Mouse (Mus musculus) forebrain, embryonic 11.5 days (tissue): ENCODE data around the gene Racgap1. TPM values are rescaled to one million over a fixed set of nuclear protein-coding genes. Genes with fewer than 3 reads are reported as not detected.

ENCODE experiments used
- ATAC-seq: fragments of 200-750 bp; cut with Nextera tagmentation; replicated peaks from 2 replicates; pipeline ENCODE4 v1.8.0; 2017; ENCODE audit warnings: moderate TSS enrichment; ENCODE audit not compliant: low FRiP score
- DNase-seq: peaks from one replicate; pipeline ENCODE4 v3.0.0-alpha.2; 2017; ENCODE audit warnings: low spot score
- H3K27ac ChIP-seq: fragments of 300-500 bp; sonication (generic); 2 replicates; pipeline ENCODE4 v1.5.1; 2014; ENCODE audit warnings: low read depth, low read length
- H3K27me3 ChIP-seq: fragments of 300-500 bp; sonication (generic); 2 replicates; pipeline ENCODE4 v1.6.1; 2014; ENCODE audit warnings: mild to moderate bottlenecking, low read length, mixed read lengths; ENCODE audit not compliant: control insufficient read depth, insufficient read depth
- H3K36me3 ChIP-seq: fragments of 300-500 bp; sonication (generic); 2 replicates; pipeline ENCODE4 v1.6.1; 2014; ENCODE audit warnings: mild to moderate bottlenecking, low read length, moderate library complexity, mixed read lengths; ENCODE audit not compliant: control insufficient read depth, insufficient read depth
- H3K4me1 ChIP-seq: fragments of 300-500 bp; sonication (generic); replicated peaks from 2 replicates; pipeline ENCODE4 v1.6.1; 2014; ENCODE audit warnings: low read length, mixed read lengths; ENCODE audit not compliant: control insufficient read depth, insufficient read depth
- H3K4me2 ChIP-seq: fragments of 300-500 bp; sonication (generic); 2 replicates; pipeline ENCODE4 v1.6.1; 2014; ENCODE audit warnings: low read depth, mild to moderate bottlenecking, low read length, moderate library complexity, mixed read lengths; ENCODE audit not compliant: severe bottlenecking
- H3K4me3 ChIP-seq: fragments of 300-500 bp; sonication (generic); 2 replicates; pipeline ENCODE4 v1.5.1; 2014; ENCODE audit warnings: low read depth, low read length
- H3K9ac ChIP-seq: fragments of 300-500 bp; sonication (generic); 2 replicates; pipeline ENCODE4 v1.6.1; 2014; ENCODE audit warnings: low read length
- H3K9me3 ChIP-seq: fragments of 300-500 bp; sonication (generic); 2 replicates; pipeline ENCODE4 v1.6.1; 2016; ENCODE audit warnings: low read length, mixed read lengths; ENCODE audit not compliant: control insufficient read depth
- WGBS: fragments of 180-500 bp; shearing (Covaris S2); extraction: QIAGEN DNeasy Blood & Tissue Kit; methylation state at CpG from one replicate; pipeline ENCODE4 v1.1.7; 2014; 5-methylcytosine and 5-hydroxymethylcytosine counted together
- polyA plus RNA-seq: library from polyadenylated mRNA; unstranded; fragments of >200 nt; fragmentation: Nextera tagmentation; extraction: Ambion mirVana; gene quantifications from 2 replicates; pipeline ENCODE4 v1.2.1, GENCODE M21; 2014

Racgap1 gene
- polyA plus RNA-seq, 1 experiment from 2014 or later = 217 TPM

DNA sequence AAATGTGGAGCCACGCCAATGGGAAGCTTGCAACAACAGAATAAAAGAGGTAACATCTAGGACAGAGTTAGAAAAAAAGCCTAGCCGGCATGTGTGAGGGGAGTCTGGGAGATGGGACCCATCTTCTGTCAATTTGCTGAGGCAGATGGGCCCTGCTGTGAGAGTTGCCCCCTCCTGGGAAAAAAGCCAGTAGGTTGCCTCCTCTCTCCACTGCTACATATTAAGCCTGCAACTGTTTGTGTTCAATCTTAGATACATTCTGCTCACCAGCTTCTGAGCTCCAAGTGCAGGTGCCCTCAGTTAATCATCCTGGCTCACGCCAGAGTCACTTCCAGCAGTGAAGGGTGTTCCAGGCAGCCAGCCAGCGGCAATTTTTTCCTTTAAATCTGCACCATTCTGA lies 31.6 kb downstream of the Racgap1 start:
- H3K4me2 ChIP-seq = no peak overlapping the region
- H3K4me1 ChIP-seq = no peaks in the 10 kb centered on the region
- H3K36me3 ChIP-seq = peaks cover 11% of the 10 kb centered on the region
- no peaks in the 10 kb centered on the region for H3K9me3 ChIP-seq
- H3K27me3 ChIP-seq = no peaks in the 10 kb centered on the region
- no peak for DNase-seq
- WGBS = 91% methylated on average over 4 of the region's 4 CpGs
- no peak overlapping the region for H3K4me3 ChIP-seq
- no peak for ATAC-seq
- no peak overlapping the region for H3K9ac ChIP-seq
- H3K27ac ChIP-seq = no peak overlapping the region

DNA sequence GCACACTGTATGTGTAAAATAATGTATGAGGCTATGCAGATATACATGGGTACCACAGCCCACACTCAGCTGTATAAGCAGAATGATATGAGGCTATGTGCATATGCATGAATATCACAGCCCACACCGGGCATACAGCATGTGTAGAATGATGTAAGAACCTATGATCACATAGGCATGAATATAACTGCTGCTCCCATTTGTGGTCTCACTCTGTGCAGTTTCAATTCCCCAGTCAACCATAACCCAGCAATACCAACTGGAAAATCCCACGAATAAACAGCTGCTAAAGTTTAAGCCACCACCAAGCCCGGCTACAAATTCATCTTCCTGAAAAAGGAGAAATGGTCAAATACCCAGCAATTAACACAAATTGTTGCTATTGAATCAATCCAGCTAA lies 32.9 kb downstream of the Racgap1 start:
- Histone ChIP-seq H3K4me2 (no peak overlapping the region), H3K4me1 (no peaks in the 10 kb centered on the region), H3K4me3 (no peak overlapping the region), H3K9ac (no peak overlapping the region), H3K36me3 (peaks cover 10% of the 10 kb centered on the region), H3K27ac (no peak overlapping the region), H3K9me3 (no peaks in the 10 kb centered on the region), H3K27me3 (no peaks in the 10 kb centered on the region; the same call in 1 of the 2 replicates)
- DNase-seq (no peak), ATAC-seq (no peak)
- 91% methylated on average over 3 of the region's 3 CpGs for WGBS

DNA sequence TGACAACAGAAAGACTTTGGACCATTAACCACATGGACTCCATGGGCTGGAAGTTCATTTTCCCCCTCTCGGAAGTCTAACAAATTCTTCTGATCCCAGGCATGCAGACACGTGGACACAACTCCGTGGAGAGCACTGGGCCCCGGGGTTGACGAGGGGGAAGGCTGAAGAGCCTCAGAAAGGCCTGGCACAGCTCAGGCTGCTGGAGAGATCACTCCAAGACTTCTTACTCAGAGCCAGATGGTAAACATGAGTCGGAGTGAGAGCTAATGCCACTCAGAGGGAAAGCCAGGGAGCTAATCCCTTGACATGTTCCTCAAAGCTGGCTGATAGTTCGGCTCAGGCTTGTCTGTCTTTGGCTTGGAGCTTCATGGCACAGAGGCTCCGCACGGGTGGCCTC lies 36.2 kb downstream of the Racgap1 start:
- Histone ChIP-seq H3K36me3 (no peaks in the 10 kb centered on the region), H3K4me3 (no peak overlapping the region), H3K27ac (no peak overlapping the region), H3K9ac (no peak overlapping the region), H3K4me2 (no peak overlapping the region), H3K4me1 (no peaks in the 10 kb centered on the region), H3K9me3 (no peaks in the 10 kb centered on the region), H3K27me3 (no peaks in the 10 kb centered on the region; the same call in 1 of the 2 replicates)
- ATAC-seq (no peak), DNase-seq (no peak)
- 46% methylated on average over 9 of the region's 9 CpGs for WGBS

DNA sequence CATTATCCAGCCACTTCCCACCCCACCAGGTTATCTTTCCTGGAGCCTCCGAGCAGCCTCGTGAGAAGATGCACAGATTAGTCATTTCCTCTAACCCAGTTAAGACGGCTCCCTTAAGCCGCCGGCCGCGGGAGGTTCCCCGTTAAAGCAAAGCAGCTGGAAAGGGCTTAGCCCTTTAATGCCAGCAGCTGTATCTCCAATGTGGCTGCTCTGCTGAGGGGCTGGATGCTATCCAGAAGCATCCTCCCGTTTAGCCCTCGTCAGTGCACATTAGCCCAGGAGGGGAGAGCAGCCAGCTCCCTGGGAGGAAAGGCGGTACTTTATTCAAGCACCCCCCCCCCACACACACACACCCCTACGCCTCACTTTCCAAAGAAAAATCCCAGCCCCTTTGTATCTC lies 36.7 kb downstream of the Racgap1 start:
- Histone ChIP-seq H3K9ac (no peak overlapping the region), H3K4me1 (no peaks in the 10 kb centered on the region), H3K27me3 (no peaks in the 10 kb centered on the region; the same call in 1 of the 2 replicates), H3K27ac (no peak overlapping the region), H3K4me3 (no peak overlapping the region), H3K9me3 (no peaks in the 10 kb centered on the region), H3K4me2 (no peak overlapping the region), H3K36me3 (no peaks in the 10 kb centered on the region)
- DNase-seq (no peak), ATAC-seq (no peak)
- WGBS = 6% methylated on average over 12 of the region's 12 CpGs

DNA sequence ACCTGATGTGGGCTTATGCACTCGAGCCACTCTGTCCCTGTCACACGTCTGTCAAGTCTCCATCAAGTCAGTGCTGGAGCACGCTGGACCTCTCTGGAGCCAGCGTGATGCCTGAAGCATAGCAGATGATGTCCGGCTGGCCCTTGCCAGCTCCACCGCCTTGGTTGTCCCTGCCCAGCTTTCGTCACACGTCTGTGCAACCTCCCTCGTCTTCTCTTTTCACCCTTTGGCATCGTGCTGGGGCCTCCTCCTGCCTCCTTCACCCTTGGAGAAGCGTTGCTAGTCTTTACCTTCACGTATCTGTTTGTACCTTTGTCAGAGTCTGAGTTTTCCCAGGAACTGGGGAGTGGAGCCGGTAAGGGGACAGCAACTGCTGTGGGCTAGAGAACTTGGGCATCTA lies 37.2 kb downstream of the Racgap1 start:
- H3K36me3 ChIP-seq = no peaks in the 10 kb centered on the region
- no peak overlapping the region for H3K4me2 ChIP-seq
- no peak overlapping the region for H3K4me3 ChIP-seq
- DNase-seq (no peak), ATAC-seq (no peak)
- H3K27me3 ChIP-seq = no peaks in the 10 kb centered on the region; the same call in 1 of the 2 replicates
- no peaks in the 10 kb centered on the region for H3K9me3 ChIP-seq
- H3K9ac ChIP-seq = no peak overlapping the region
- H3K4me1 ChIP-seq = no peaks in the 10 kb centered on the region
- WGBS = 69% methylated on average over 13 of the region's 13 CpGs
- no peak overlapping the region for H3K27ac ChIP-seq

DNA sequence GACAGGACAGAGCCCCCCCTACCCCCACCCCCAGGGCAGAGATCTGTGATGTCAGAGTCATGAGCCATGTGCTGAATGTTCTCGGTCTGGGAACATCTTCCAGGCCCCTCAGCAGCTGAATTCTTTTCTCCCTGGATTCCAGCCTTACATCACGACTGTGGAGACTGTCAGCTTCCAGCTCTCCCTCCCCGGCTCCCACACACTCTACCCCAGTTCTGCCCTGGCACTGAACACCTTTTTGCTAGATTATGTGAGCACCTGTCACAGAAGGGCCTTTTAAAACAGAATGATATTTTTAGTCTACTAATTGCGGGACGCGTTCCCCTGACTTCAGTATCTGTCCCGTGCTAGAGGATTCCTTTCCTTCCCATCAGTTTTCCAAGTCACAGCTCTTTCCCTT lies 39.9 kb downstream of the Racgap1 start:
- Histone ChIP-seq H3K9ac (no peak overlapping the region), H3K4me2 (no peak overlapping the region), H3K27ac (no peak overlapping the region), H3K4me3 (no peak overlapping the region), H3K4me1 (peaks cover 10% of the 10 kb centered on the region; the same call in 1 of the 2 replicates), H3K27me3 (no peaks in the 10 kb centered on the region; the same call in 1 of the 2 replicates), H3K9me3 (no peaks in the 10 kb centered on the region), H3K36me3 (no peaks in the 10 kb centered on the region)
- whole genome bisulfite sequencing = 70% methylated on average over 7 of the region's 7 CpGs
- no peak for ATAC-seq
- no peak for DNase-seq

DNA sequence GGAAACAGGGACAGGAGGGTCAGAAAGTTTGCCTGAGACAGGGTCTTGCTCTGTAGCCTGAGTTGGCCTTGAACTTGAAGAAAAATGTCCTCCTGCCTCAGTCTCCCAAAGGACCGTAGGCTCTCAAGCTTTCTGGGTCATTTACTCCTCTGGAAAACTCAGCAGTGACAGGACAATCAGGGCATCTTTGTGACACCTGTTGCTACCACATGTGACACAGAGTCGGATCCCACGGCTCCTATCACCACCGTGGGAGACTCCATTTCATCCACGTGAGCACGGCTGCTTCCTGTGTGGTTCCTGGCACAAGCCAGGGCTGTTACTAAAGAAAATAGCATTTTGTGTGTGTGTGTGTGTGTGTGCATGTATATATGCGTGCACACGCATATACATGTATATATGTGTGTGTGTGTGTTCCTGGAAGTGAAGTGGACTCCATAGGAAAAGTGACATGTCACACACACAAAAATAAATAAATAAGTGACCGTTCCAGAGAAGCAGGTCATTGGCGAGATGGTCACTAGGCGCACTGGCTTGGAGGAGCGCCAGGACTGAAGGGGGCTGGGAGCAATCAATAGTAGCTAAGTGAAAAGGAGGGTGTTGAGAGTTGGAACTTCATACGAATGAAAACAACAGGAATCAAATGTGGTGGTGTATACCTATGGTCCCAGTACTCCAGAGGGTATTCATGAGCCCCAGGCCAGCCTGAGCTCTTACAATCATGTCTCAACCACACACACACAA lies 42.9 kb downstream of the Racgap1 start:
- ATAC-seq = no peak
- 87% methylated on average over 13 of the region's 13 CpGs for WGBS
- H3K4me3 ChIP-seq = no peak overlapping the region

DNA sequence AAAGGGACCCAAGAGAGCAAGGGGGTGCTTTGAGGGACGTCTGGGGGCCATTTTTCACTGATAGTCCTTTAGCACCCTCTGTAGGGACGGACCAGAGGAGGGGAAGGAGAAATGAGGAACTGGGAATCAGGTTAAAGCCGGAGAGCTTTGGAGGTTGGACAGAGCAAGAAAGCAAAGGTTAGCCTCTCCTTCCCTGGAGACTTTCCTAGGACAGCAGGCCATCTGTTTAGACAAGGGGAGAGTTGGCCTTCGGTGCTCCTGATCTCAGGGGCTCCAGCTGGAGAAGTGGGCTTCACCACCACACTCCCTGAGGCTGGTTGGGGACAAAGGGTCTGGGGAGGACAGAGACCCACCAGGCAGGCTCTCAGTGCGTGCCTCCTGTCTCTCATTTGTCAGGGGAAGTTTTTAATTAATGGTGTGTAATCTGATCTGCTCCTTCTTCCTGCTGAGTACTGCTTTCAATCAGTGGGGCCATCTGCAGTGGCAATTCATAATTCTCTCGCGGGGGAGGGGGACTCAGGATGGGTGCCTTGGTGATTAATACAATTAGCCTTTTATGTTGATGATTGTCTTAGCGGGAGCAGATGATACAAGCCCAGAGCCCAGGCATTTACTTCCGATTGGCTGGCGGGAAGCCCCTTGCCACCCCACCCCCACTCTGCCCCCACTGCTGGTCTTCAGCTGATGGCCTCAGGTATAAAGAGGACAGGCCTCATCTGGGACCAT lies 43.9 kb downstream of the Racgap1 start:
- WGBS = 12% methylated on average over 10 of the region's 10 CpGs
- Histone ChIP-seq H3K36me3 (no peaks in the 10 kb centered on the region), H3K27ac (no peak overlapping the region), H3K9me3 (no peaks in the 10 kb centered on the region), H3K9ac (no peak overlapping the region), H3K4me3 (no peak overlapping the region), H3K27me3 (no peaks in the 10 kb centered on the region; the same call in 1 of the 2 replicates), H3K4me1 (peaks cover 13% of the 10 kb centered on the region; the same call in 1 of the 2 replicates), H3K4me2 (no peak overlapping the region)
- ATAC-seq (peak; percentile 65; the same call in 1 of the 2 replicates), DNase-seq (no peak)

More for the DNA sequence above, 42.9 kb downstream of the Racgap1 start:
- no peak for DNase-seq
- Histone ChIP-seq H3K36me3 (no peaks in the 10 kb centered on the region), H3K9ac (no peak overlapping the region), H3K9me3 (no peaks in the 10 kb centered on the region), H3K27me3 (no peaks in the 10 kb centered on the region; the same call in 1 of the 2 replicates), H3K4me2 (no peak overlapping the region), H3K4me1 (peaks cover 13% of the 10 kb centered on the region; the same call in 1 of the 2 replicates), H3K27ac (no peak overlapping the region)
